Mouse (Mus musculus) spleen, adult 18-20 months (tissue): ENCODE data around the gene Cdh12.

Experiments used
- DNase-seq, 2 experiments: peaks; one replicate each; pipeline ENCODE4 v3.0.0; 2022; ENCODE audit warnings: mixed read lengths in 2 of 2

Cdh12 gene

GRCm38 (mm10) chr15:21405196-21405595 lies 956.1 kb downstream of the Cdh12 start:
- no peak for DNase-seq

GRCm38 (mm10) chr15:21407324-21408044 lies 958.4 kb downstream of the Cdh12 start:
- DNase-seq, result no peak

- DNase-seq, result no peak
Measured at GRCm38 (mm10) chr15:21437347-21437746, 988.3 kb downstream of the Cdh12 start.

- no peak for DNase-seq
Measured at GRCm38 (mm10) chr15:21437924-21438323, 988.9 kb downstream of the Cdh12 start.

- no peak for DNase-seq
Measured at GRCm38 (mm10) chr15:21458098-21458497, 1009.0 kb downstream of the Cdh12 start.

- DNase-seq, result no peak
Measured at GRCm38 (mm10) chr15:21519355-21519869, 1070.3 kb downstream of the Cdh12 start.

GRCm38 (mm10) chr15:21530804-21531203 lies 1081.7 kb downstream of the Cdh12 start:
- DNase-seq, result no peak

- no peak for DNase-seq
Measured at GRCm38 (mm10) chr15:21536909-21537308, 1087.8 kb downstream of the Cdh12 start.

GRCm38 (mm10) chr15:21544786-21545185 lies 1095.7 kb downstream of the Cdh12 start:
- no peak for DNase-seq

- no peak for DNase-seq
Measured at GRCm38 (mm10) chr15:21555981-21556380, 1106.9 kb downstream of the Cdh12 start.

GRCm38 (mm10) chr15:21566314-21567051 lies 1117.4 kb downstream of the Cdh12 start:
- DNase-seq, result no peak

GRCm38 (mm10) chr15:21604510-21604909 lies 1155.4 kb downstream of the Cdh12 start:
- DNase-seq, result no peak
